Mouse (Mus musculus) forebrain, embryonic 16.5 days (tissue): Measurements from ENCODE around the gene Grm4. TPM values are rescaled to one million over a fixed set of nuclear protein-coding genes. Genes with fewer than 3 reads are reported as not detected.

Experiments
- ATAC-seq: fragments of 200-750 bp; cut with Nextera tagmentation; 2 replicates; pipeline ENCODE4 v1.8.0; 2017; ENCODE audit warnings: mild to moderate bottlenecking, moderate library complexity
- H3K27ac ChIP-seq: fragments of 300-500 bp; sonication (generic); 2 replicates; pipeline ENCODE4 v1.5.1; 2014; ENCODE audit warnings: low read length, control low read depth
- H3K27me3 ChIP-seq: fragments of 300-500 bp; sonication (generic); replicated peaks from 2 replicates; pipeline ENCODE4 v1.6.1; 2014; ENCODE audit warnings: low read length; ENCODE audit not compliant: control insufficient read depth, insufficient read depth
- H3K36me3 ChIP-seq: fragments of 300-500 bp; sonication (generic); 2 replicates; pipeline ENCODE4 v1.6.1; 2014; ENCODE audit not compliant: control insufficient read depth, insufficient read depth
- H3K4me1 ChIP-seq: fragments of 300-500 bp; sonication (generic); replicated peaks from 2 replicates; pipeline ENCODE4 v1.6.1; 2014; ENCODE audit warnings: low read length; ENCODE audit not compliant: control insufficient read depth, insufficient read depth
- H3K4me2 ChIP-seq: fragments of 300-500 bp; sonication (generic); 2 replicates; pipeline ENCODE4 v1.6.1; 2014; ENCODE audit warnings: mild to moderate bottlenecking, low read length, control low read depth
- H3K4me3 ChIP-seq: fragments of 300-500 bp; sonication (generic); replicated peaks from 2 replicates; pipeline ENCODE4 v1.5.1; 2014; ENCODE audit warnings: mild to moderate bottlenecking, low read length, control low read depth
- H3K9ac ChIP-seq: fragments of 300-500 bp; sonication (generic); replicated peaks from 2 replicates; pipeline ENCODE4 v1.6.1; 2014; ENCODE audit warnings: low read depth, low read length, control low read depth
- H3K9me3 ChIP-seq: fragments of 300-500 bp; sonication (generic); 2 replicates; pipeline ENCODE4 v1.6.1; 2016; ENCODE audit warnings: low read length; ENCODE audit not compliant: control insufficient read depth
- WGBS: fragments of 180-500 bp; shearing (Covaris S2); extraction: QIAGEN DNeasy Blood & Tissue Kit; methylation state at CpG from one replicate; pipeline ENCODE4 v1.1.7; 2014; 5-methylcytosine and 5-hydroxymethylcytosine counted together
- polyA plus RNA-seq: library from polyadenylated mRNA; unstranded; fragments of >200 nt; fragmentation: Nextera tagmentation; extraction: Ambion mirVana; gene quantifications from 2 replicates; pipeline ENCODE4 v1.2.1, GENCODE M21; 2015

Grm4 gene
- polyA plus RNA-seq, 1 experiment from 2014 or later, result 4.0 TPM

GRCm38 (mm10) chr17:27483571-27483970 is 37.6 kb downstream of the Grm4 start:
- no peak overlapping the region for H3K4me3 ChIP-seq
- H3K4me2 ChIP-seq, result no peak overlapping the region
- H3K9me3 ChIP-seq, result no peaks in the 10 kb centered on the region
- no peak overlapping the region for H3K9ac ChIP-seq
- WGBS, result 86% methylated on average over 3 of the region's 3 CpGs
- peaks cover 20% of the 10 kb centered on the region for H3K4me1 ChIP-seq
- no peaks in the 10 kb centered on the region for H3K27me3 ChIP-seq
- no peak for ATAC-seq
- H3K36me3 ChIP-seq, result no peaks in the 10 kb centered on the region
- no peak overlapping the region for H3K27ac ChIP-seq

- no peaks in the 10 kb centered on the region for H3K27me3 ChIP-seq
- WGBS, result 34% methylated on average over 29 of the region's 29 CpGs
- H3K27ac ChIP-seq, result peak overlapping the region; percentile 71
- no peaks in the 10 kb centered on the region for H3K36me3 ChIP-seq
- H3K9me3 ChIP-seq, result no peaks in the 10 kb centered on the region
- no peak overlapping the region for H3K4me3 ChIP-seq
- peak overlapping the region; percentile 51 for H3K9ac ChIP-seq
- H3K4me2 ChIP-seq, result peak overlapping the region; percentile 19; the same call in 1 of the 2 replicates
- H3K4me1 ChIP-seq, result peaks cover 12% of the 10 kb centered on the region
- peak; percentile 65 for ATAC-seq
Measured at GRCm38 (mm10) chr17:27480143-27481103, 40.8 kb downstream of the Grm4 start.

GRCm38 (mm10) chr17:27475650-27476049 is 45.6 kb downstream of the Grm4 start:
- H3K27me3 ChIP-seq, result no peaks in the 10 kb centered on the region
- WGBS, result 95% methylated on average over 11 of the region's 11 CpGs

GRCm38 (mm10) chr17:27466620-27467019 is 54.6 kb downstream of the Grm4 start:
- no peaks in the 10 kb centered on the region for H3K9me3 ChIP-seq
- no peak overlapping the region for H3K4me3 ChIP-seq
- no peak for ATAC-seq
- no peak overlapping the region for H3K4me2 ChIP-seq
- peaks cover 5% of the 10 kb centered on the region; the same call in 1 of the 2 replicates for H3K4me1 ChIP-seq
- H3K27ac ChIP-seq, result no peak overlapping the region
- no peak overlapping the region for H3K9ac ChIP-seq
- WGBS, result 22% methylated on average over 6 of the region's 6 CpGs
- no peaks in the 10 kb centered on the region for H3K27me3 ChIP-seq
- no peaks in the 10 kb centered on the region for H3K36me3 ChIP-seq

More at GRCm38 (mm10) chr17:27475650-27476049, 45.6 kb downstream of the Grm4 start:
- no peak overlapping the region for H3K4me3 ChIP-seq
- H3K27ac ChIP-seq, result no peak overlapping the region
- no peak overlapping the region for H3K4me2 ChIP-seq
- no peaks in the 10 kb centered on the region for H3K36me3 ChIP-seq
- no peak overlapping the region for H3K9ac ChIP-seq
- peaks cover 12% of the 10 kb centered on the region for H3K4me1 ChIP-seq
- H3K9me3 ChIP-seq, result no peaks in the 10 kb centered on the region
- no peak for ATAC-seq

- Histone ChIP-seq H3K4me2 (no peak overlapping the region), H3K9ac (no peak overlapping the region), H3K9me3 (no peaks in the 10 kb centered on the region), H3K27me3 (no peaks in the 10 kb centered on the region), H3K4me3 (no peak overlapping the region), H3K36me3 (no peaks in the 10 kb centered on the region), H3K4me1 (peaks cover 5% of the 10 kb centered on the region; the same call in 1 of the 2 replicates), H3K27ac (no peak overlapping the region)
- ATAC-seq, result no peak
- WGBS, result 67% methylated on average over 8 of the region's 8 CpGs
Measured at GRCm38 (mm10) chr17:27465924-27466323, 55.3 kb downstream of the Grm4 start.

GRCm38 (mm10) chr17:27464327-27464962 is 56.8 kb downstream of the Grm4 start:
- H3K9ac ChIP-seq, result no peak overlapping the region
- H3K4me2 ChIP-seq, result no peak overlapping the region
- H3K36me3 ChIP-seq, result no peaks in the 10 kb centered on the region
- no peaks in the 10 kb centered on the region for H3K9me3 ChIP-seq
- H3K4me1 ChIP-seq, result peaks cover 5% of the 10 kb centered on the region; the same call in 1 of the 2 replicates
- H3K27me3 ChIP-seq, result no peaks in the 10 kb centered on the region
- ATAC-seq, result no peak
- H3K4me3 ChIP-seq, result no peak overlapping the region
- 57% methylated on average over 8 of the region's 8 CpGs for WGBS
- no peak overlapping the region for H3K27ac ChIP-seq

- no peak overlapping the region for H3K4me2 ChIP-seq
- H3K9ac ChIP-seq, result no peak overlapping the region
- no peak overlapping the region for H3K27ac ChIP-seq
- ATAC-seq, result no peak
- H3K4me3 ChIP-seq, result no peak overlapping the region
- H3K27me3 ChIP-seq, result no peaks in the 10 kb centered on the region
- H3K4me1 ChIP-seq, result peaks cover 4% of the 10 kb centered on the region
- no peaks in the 10 kb centered on the region for H3K9me3 ChIP-seq
- 74% methylated on average over 10 of the region's 10 CpGs for WGBS
- no peaks in the 10 kb centered on the region for H3K36me3 ChIP-seq
Measured at GRCm38 (mm10) chr17:27459979-27460378, 61.2 kb downstream of the Grm4 start.

GRCm38 (mm10) chr17:27459241-27459640 is 62.0 kb downstream of the Grm4 start:
- no peaks in the 10 kb centered on the region for H3K9me3 ChIP-seq
- ATAC-seq, result no peak
- H3K27ac ChIP-seq, result no peak overlapping the region
- 90% methylated on average over 3 of the region's 3 CpGs for WGBS
- H3K27me3 ChIP-seq, result no peaks in the 10 kb centered on the region
- H3K4me1 ChIP-seq, result peaks cover 4% of the 10 kb centered on the region
- H3K9ac ChIP-seq, result no peak overlapping the region
- no peaks in the 10 kb centered on the region for H3K36me3 ChIP-seq
- no peak overlapping the region for H3K4me3 ChIP-seq
- H3K4me2 ChIP-seq, result no peak overlapping the region

GRCm38 (mm10) chr17:27457863-27458494 is 63.2 kb downstream of the Grm4 start:
- no peak overlapping the region for H3K9ac ChIP-seq
- 82% methylated on average over 3 of the region's 3 CpGs for WGBS
- no peak overlapping the region for H3K4me3 ChIP-seq
- H3K4me1 ChIP-seq, result peaks cover 4% of the 10 kb centered on the region
- no peaks in the 10 kb centered on the region for H3K27me3 ChIP-seq
- no peak overlapping the region for H3K4me2 ChIP-seq
- no peaks in the 10 kb centered on the region for H3K9me3 ChIP-seq
- no peaks in the 10 kb centered on the region for H3K36me3 ChIP-seq
- no peak for ATAC-seq
- H3K27ac ChIP-seq, result no peak overlapping the region
